Comparison of ENCODE assay signal across 21 mouse cellular contexts in the genomic region with DNA sequence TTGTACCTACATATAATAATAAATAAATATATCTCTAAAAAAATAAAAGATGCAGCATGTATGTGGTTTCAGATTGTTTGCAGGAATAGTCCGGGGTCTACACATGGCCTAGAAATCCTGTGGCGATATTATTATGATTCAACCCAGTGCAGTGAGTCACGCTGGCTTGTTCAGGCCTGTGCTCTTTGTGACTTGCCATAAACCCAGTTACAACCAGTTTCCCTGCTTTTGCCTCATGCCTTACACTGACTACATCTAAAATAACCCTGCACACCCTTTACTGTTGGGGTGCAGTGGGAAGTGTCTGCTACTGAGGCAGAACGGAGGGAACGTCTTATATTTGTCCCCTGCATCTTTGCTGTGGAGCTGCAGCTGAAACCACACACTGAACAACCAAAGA.
"Had no signal": no experiment of that assay in that cellular context is flagged by ENCODE, and none has a peak within 500 bp of the region (broad histone marks: within the 10 kb centered on the region; RNA-seq: fewer than 3 reads in every experiment).

No protein-coding gene starts in this region.

- H3K27ac ChIP-seq: kidney, postnatal 0 days; layer of hippocampus, adult 2 months; limb, embryonic 10.5 days; limb, embryonic 13.5 days; liver, embryonic 12.5 days; liver, embryonic 15.5 days; neural tube, embryonic 13.5 days had no signal

- H3K27me3 ChIP-seq: limb, embryonic 13.5 days; liver, embryonic 15.5 days; neural tube, embryonic 13.5 days had no signal

- H3K9me3 ChIP-seq: limb, embryonic 10.5 days; limb, embryonic 13.5 days; liver, embryonic 12.5 days; liver, embryonic 15.5 days; neural tube, embryonic 13.5 days had no signal

- ATAC-seq: liver, embryonic 12.5 days had no signal

- H3K36me3 ChIP-seq: limb, embryonic 10.5 days; limb, embryonic 13.5 days; liver, embryonic 12.5 days; liver, embryonic 15.5 days; neural tube, embryonic 13.5 days had no signal

- DNase-seq: kidney, adult 11 months; kidney, adult 9 months; kidney, postnatal 25 days; layer of hippocampus, adult 9-11 months; liver; lung, adult 2 months; lung, postnatal 14 days; lung, postnatal 4 days; midbrain, embryonic 14.5 days; retina, postnatal 1 day; right cerebral cortex, postnatal 25 days; spleen, adult 18-20 months; thymus, postnatal 25 days had no signal

- H3K4me2 ChIP-seq: limb, embryonic 13.5 days; liver, embryonic 12.5 days; liver, embryonic 15.5 days; midbrain, embryonic 11.5 days; neural tube, embryonic 13.5 days had no signal

- H3K4me3 ChIP-seq: layer of hippocampus, adult 2 months; limb, embryonic 10.5 days; limb, embryonic 13.5 days; liver, embryonic 12.5 days; liver, embryonic 15.5 days; neural tube, embryonic 13.5 days had no signal

- H3K9ac ChIP-seq: limb, embryonic 13.5 days; liver, embryonic 12.5 days; liver, embryonic 15.5 days; neural tube, embryonic 13.5 days had no signal

- H3K4me1 ChIP-seq: limb, embryonic 13.5 days; liver, embryonic 12.5 days; liver, embryonic 15.5 days had no signal
